Mouse (Mus musculus) liver, adult 2 months (tissue): ENCODE results near the gene Tubb5.

Source experiments
- CTCF ChIP-seq: fragments of 200-500 bp; IDR thresholded peaks from 2 replicates; pipeline ENCODE4 v1.5.1; 2011; ENCODE audit warnings: low read depth, low read length, control low read depth
- POLR2A ChIP-seq: fragments of 200-500 bp; IDR thresholded peaks from 2 replicates; pipeline ENCODE4 v1.6.1; 2011; ENCODE audit warnings: low read length, control low read depth; ENCODE audit not compliant: insufficient read depth; ENCODE audit errors: extremely low read depth

DNA sequence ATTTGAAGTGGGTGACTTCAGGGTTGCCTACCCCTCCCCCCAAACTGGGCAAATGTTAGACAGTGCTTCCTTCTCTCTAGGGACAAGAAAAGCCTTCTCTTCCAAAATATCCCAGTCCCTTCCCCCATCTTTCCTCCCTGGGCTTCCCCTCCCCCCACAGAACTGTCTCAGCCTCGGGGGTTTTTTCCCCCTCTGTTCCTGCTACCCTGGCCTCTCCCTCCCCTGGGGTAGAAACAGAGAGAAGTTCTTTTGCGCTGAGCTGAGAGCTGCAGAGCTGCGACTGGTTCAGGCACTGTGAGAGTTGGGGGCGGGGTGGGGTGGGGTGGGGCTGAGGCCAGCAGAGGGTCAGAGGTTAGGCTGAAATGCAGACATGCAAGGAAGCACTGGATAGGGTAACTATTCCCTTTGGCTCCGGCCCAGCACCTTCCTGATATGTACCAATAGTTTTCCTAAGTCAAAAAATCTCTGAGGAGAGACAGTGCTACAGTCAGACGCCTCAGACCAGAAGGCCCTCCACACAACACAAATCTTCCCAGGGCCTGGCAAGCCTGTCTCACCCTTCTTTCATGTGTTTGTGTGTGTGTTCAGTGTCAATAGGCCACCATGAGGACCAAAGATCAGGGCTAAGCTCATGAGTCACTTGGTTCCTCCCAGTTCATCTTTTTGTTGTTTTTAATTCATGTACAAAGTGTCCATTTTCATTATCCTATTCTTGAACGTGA, 31.4 kb upstream of the Tubb5 start:
- no peak for TF ChIP-seq POLR2A
- TF ChIP-seq CTCF = no peak
